Mouse (Mus musculus) liver, embryonic 15.5 days (tissue): ENCODE measurements around the gene Cyb5d1. TPM values are rescaled to one million over a fixed set of nuclear protein-coding genes. Genes with fewer than 3 reads are reported as not detected.

Source experiments
- ATAC-seq: fragments of 200-750 bp; cut with Nextera tagmentation; 2 replicates; pipeline ENCODE4 v1.8.0; 2017; ENCODE audit warnings: moderate number of reproducible peaks, mild to moderate bottlenecking, moderate library complexity; ENCODE audit not compliant: insufficient read depth
- H3K27ac ChIP-seq: fragments of 300-500 bp; sonication (generic); replicated peaks from 2 replicates; pipeline ENCODE4 v1.5.1; 2015; ENCODE audit warnings: mild to moderate bottlenecking, inconsistent platforms
- H3K27me3 ChIP-seq: fragments of 300-500 bp; sonication (generic); 2 replicates; pipeline ENCODE4 v1.6.1; 2015; ENCODE audit warnings: mild to moderate bottlenecking, inconsistent platforms
- H3K36me3 ChIP-seq: fragments of 300-500 bp; sonication (generic); replicated peaks from 2 replicates; pipeline ENCODE4 v1.6.1; 2015; ENCODE audit warnings: moderate library complexity, mild to moderate bottlenecking, inconsistent platforms
- H3K4me1 ChIP-seq: fragments of 300-500 bp; sonication (generic); replicated peaks from 2 replicates; pipeline ENCODE4 v1.6.1; 2015; ENCODE audit warnings: inconsistent platforms
- H3K4me2 ChIP-seq: fragments of 300-500 bp; sonication (generic); 2 replicates; pipeline ENCODE4 v1.6.1; 2015; ENCODE audit warnings: moderate library complexity, mild to moderate bottlenecking, inconsistent platforms
- H3K4me3 ChIP-seq: fragments of 300-500 bp; sonication (generic); replicated peaks from 2 replicates; pipeline ENCODE4 v1.5.1; 2015; ENCODE audit warnings: mild to moderate bottlenecking, inconsistent platforms
- H3K9ac ChIP-seq: fragments of 300-500 bp; sonication (generic); 2 replicates; pipeline ENCODE4 v1.6.1; 2015; ENCODE audit warnings: moderate library complexity, mild to moderate bottlenecking, inconsistent platforms
- H3K9me3 ChIP-seq: fragments of 300-500 bp; sonication (generic); replicated peaks from 2 replicates; pipeline ENCODE4 v1.6.1; 2016; ENCODE audit warnings: inconsistent platforms
- WGBS: fragments of 180-500 bp; shearing (Covaris S2); methylation state at CpG from one replicate; pipeline ENCODE4 v1.1.7; 2015; ENCODE audit warnings: mixed read lengths; ENCODE audit not compliant: insufficient replicate concordance; 5-methylcytosine and 5-hydroxymethylcytosine counted together
- polyA plus RNA-seq: library from polyadenylated mRNA; unstranded; fragments of >200 nt; fragmentation: Nextera tagmentation; extraction: Ambion mirVana; gene quantifications from 2 replicates; pipeline ENCODE4 v1.2.1, GENCODE M21; 2015

Cyb5d1 gene
- polyA plus RNA-seq, 1 experiment from 2014 or later = 9.6 TPM

DNA sequence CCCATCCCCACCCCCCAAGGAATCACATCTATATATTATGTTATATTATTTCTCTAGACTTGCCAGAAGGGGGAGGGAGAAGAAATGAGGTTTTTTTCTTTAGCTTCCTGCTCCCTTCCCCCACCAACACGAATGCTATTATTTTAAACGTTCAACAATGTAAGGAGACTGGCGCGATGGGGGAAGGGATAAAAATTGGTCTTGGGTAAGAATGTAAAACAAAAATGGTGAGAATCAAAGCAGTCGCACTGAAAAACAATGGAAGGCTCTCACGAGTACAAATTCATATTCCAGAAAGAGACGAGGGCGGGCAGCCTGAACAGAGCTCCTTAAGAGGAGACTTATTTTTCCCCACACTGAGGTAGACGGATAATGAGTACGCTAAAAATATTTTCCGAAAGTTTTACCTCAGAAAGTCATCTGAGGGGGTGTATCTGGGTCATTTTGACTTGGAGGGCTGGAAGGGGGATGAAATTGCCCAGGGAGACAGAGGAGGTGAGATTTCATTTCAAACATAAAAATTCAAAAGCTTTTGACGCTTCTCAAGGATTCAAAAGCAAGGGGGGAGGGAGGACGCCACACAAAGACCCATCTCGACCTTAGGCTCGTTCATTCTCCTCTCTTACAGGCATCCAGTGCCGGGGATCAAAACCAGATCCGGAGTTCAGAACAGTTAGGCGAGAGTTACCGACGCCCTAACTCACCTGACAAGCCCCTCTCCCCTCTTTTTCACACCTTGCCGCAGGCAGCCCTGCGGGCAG is 28.4 kb downstream of the Cyb5d1 start:
- peak overlapping the region; percentile 63 for H3K27ac ChIP-seq
- peak overlapping the region; percentile 76 for H3K4me3 ChIP-seq
- no peaks in the 10 kb centered on the region for H3K9me3 ChIP-seq
- H3K4me1 ChIP-seq = peaks cover 63% of the 10 kb centered on the region
- peak overlapping the region; percentile 85 for H3K9ac ChIP-seq
- peak overlapping the region; percentile 95 for H3K4me2 ChIP-seq
- no peak for ATAC-seq
- peaks cover 77% of the 10 kb centered on the region for H3K27me3 ChIP-seq
- no peaks in the 10 kb centered on the region for H3K36me3 ChIP-seq
- WGBS = 2% methylated on average over 22 of the region's 22 CpGs

DNA sequence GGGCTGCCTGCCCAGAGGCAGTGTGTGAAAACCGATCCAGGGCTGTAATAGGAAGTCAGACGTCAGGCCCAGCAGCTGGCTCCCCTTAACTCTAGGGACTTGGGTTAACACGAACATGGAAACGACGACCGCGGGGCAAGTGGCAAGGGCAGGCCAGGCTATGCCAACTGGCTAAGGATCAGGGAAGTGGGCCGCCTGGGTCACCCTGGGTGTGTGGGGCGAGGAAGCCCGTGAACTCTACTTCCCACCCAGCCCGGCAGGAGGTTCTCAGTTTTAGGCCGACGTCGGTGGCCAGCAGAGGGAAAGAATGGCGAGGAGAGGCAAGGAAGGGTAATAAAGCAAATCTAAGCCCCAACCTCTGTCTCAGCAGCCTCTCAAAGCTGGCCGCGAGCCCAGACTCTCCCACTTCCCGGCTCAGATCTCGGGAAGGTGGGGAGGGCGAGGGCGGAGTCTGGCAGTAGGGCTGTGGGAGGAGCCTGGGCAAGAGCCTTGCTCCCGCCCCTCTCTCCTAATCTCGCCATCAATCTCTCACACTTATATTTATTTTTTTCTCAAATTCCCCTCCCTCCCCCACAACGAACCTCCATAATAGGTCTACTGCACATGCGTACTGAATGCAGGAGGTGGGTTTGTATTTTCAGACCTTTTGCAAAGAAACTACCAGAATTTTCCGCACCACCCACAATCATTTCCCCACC is 29.1 kb downstream of the Cyb5d1 start:
- H3K4me2 ChIP-seq = peak overlapping the region; percentile 95
- ATAC-seq = peak; percentile 55
- no peaks in the 10 kb centered on the region for H3K9me3 ChIP-seq
- peaks cover 71% of the 10 kb centered on the region for H3K27me3 ChIP-seq
- peak overlapping the region; percentile 54; the same call in 1 of the 2 replicates for H3K9ac ChIP-seq
- WGBS = 2% methylated on average over 26 of the region's 26 CpGs
- H3K36me3 ChIP-seq = no peaks in the 10 kb centered on the region
- H3K27ac ChIP-seq = peak overlapping the region; percentile 71
- H3K4me1 ChIP-seq = peaks cover 56% of the 10 kb centered on the region
- peak overlapping the region; percentile 76 for H3K4me3 ChIP-seq

- Histone ChIP-seq H3K4me2 (peak overlapping the region; percentile 95), H3K36me3 (no peaks in the 10 kb centered on the region), H3K27me3 (peaks cover 65% of the 10 kb centered on the region), H3K9me3 (no peaks in the 10 kb centered on the region), H3K27ac (peak overlapping the region; percentile 71), H3K4me1 (peaks cover 50% of the 10 kb centered on the region), H3K4me3 (peak overlapping the region; percentile 76), H3K9ac (0 out of 2 replicates have a peak overlapping the region, but pooled peaks have one; percentile 54)
- no peak for ATAC-seq
- WGBS = 46% methylated on average over 6 of the region's 6 CpGs
These were observed 29.7 kb downstream of the Cyb5d1 start for GRCm38 (mm10) chr11:69365722-69366121.

DNA sequence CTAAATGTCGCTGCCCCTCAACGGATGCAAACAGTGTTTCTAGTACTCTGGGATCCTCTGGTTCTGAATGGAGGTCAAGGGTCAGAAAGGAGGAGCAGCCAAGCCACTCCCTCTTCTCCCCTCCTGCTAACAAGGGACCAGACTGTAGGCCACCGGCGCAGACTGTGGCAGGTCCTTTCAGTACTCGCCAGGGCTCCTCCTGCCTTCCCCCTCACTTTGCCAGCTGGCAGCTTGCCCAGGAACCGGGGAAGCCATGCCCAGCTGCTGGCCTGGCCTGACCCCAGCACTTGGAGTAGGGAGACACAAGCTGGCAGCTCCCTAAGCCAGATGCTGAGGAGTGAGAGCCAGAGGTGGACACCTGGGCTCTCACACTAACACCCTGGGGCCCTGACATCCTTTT is 30.5 kb downstream of the Cyb5d1 start:
- Histone ChIP-seq H3K4me1 (peaks cover 46% of the 10 kb centered on the region), H3K27ac (peak overlapping the region; percentile 71), H3K27me3 (peaks cover 60% of the 10 kb centered on the region), H3K4me3 (0 out of 2 replicates have a peak overlapping the region, but pooled peaks have one; percentile 2), H3K36me3 (no peaks in the 10 kb centered on the region), H3K9me3 (no peaks in the 10 kb centered on the region), H3K4me2 (peak overlapping the region; percentile 29; the same call in 1 of the 2 replicates), H3K9ac (no peak overlapping the region)
- ATAC-seq = peak; percentile 53
- WGBS = 37% methylated on average over 6 of the region's 6 CpGs

- peak overlapping the region; percentile 71 for H3K27ac ChIP-seq
- peak; percentile 37; the same call in 1 of the 2 replicates for ATAC-seq
- H3K4me1 ChIP-seq = peaks cover 42% of the 10 kb centered on the region
- 0 out of 2 replicates have a peak overlapping the region, but pooled peaks have one; percentile 2 for H3K4me3 ChIP-seq
- H3K27me3 ChIP-seq = peaks cover 54% of the 10 kb centered on the region
- 45% methylated on average over 8 of the region's 8 CpGs for WGBS
- H3K9ac ChIP-seq = no peak overlapping the region
- no peaks in the 10 kb centered on the region for H3K36me3 ChIP-seq
- H3K9me3 ChIP-seq = no peaks in the 10 kb centered on the region
- peak overlapping the region; percentile 29 for H3K4me2 ChIP-seq
These were observed 31.1 kb downstream of the Cyb5d1 start for GRCm38 (mm10) chr11:69364376-69364775.

DNA sequence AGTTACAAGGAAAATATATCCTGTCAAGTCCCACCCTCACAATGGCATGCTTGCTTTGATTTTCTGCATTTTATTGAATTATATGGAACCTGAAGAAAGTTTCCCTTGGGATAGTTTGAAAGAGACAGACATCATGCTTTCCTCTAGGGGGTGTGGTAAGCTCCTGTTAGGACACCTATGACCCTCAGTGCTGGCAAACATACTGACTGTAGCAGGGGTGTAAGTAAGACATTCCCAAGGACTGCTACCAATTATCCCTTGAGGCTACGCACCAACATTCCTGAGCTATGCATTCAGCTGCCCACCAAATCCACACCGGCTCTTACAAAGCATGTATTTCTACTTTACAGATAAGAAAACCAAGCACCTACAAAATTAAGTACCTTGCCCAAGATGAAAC is 33.0 kb downstream of the Cyb5d1 start:
- H3K4me2 ChIP-seq = no peak overlapping the region
- no peak overlapping the region for H3K27ac ChIP-seq
- peaks cover 35% of the 10 kb centered on the region for H3K27me3 ChIP-seq
- no peaks in the 10 kb centered on the region for H3K9me3 ChIP-seq
- WGBS = 89% methylated on average over 2 of the region's 2 CpGs
- no peak for ATAC-seq
- no peak overlapping the region for H3K4me3 ChIP-seq
- peaks cover 6% of the 10 kb centered on the region for H3K36me3 ChIP-seq
- peaks cover 30% of the 10 kb centered on the region for H3K4me1 ChIP-seq
- H3K9ac ChIP-seq = no peak overlapping the region

DNA sequence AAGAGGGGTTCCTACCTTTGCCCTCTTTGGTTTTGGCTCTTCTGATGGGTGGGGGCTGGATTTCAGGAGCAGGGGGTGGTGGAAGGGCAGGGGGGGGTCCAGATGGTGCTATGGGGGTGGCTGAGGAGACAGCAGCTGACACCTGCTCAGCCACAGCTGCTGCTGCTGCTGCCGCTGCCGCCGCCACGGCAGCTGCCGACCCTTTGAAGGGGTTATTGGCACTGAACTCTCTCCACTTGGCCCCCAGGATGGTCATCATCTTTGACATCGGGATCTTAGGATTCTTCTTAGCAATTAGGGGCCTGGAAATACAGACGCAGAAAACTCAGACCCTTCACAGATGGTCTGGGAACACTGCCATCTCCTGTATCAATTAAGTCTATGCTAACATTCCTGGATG is 33.4 kb downstream of the Cyb5d1 start:
- H3K27me3 ChIP-seq = peaks cover 31% of the 10 kb centered on the region
- H3K4me3 ChIP-seq = no peak overlapping the region
- peaks cover 9% of the 10 kb centered on the region for H3K36me3 ChIP-seq
- peaks cover 25% of the 10 kb centered on the region for H3K4me1 ChIP-seq
- WGBS = 69% methylated on average over 7 of the region's 7 CpGs
- H3K9me3 ChIP-seq = no peaks in the 10 kb centered on the region
- H3K9ac ChIP-seq = no peak overlapping the region
- no peak for ATAC-seq
- H3K4me2 ChIP-seq = no peak overlapping the region
- no peak overlapping the region for H3K27ac ChIP-seq

- Histone ChIP-seq H3K4me1 (no peaks in the 10 kb centered on the region), H3K27ac (no peak overlapping the region), H3K4me3 (no peak overlapping the region), H3K4me2 (no peak overlapping the region), H3K36me3 (peaks cover 27% of the 10 kb centered on the region), H3K9ac (no peak overlapping the region), H3K27me3 (no peaks in the 10 kb centered on the region; the same call in 1 of the 2 replicates), H3K9me3 (no peaks in the 10 kb centered on the region)
- WGBS = 69% methylated on average over 12 of the region's 12 CpGs
- no peak for ATAC-seq
These were observed 37.7 kb downstream of the Cyb5d1 start for GRCm38 (mm10) chr11:69357690-69358089.

DNA sequence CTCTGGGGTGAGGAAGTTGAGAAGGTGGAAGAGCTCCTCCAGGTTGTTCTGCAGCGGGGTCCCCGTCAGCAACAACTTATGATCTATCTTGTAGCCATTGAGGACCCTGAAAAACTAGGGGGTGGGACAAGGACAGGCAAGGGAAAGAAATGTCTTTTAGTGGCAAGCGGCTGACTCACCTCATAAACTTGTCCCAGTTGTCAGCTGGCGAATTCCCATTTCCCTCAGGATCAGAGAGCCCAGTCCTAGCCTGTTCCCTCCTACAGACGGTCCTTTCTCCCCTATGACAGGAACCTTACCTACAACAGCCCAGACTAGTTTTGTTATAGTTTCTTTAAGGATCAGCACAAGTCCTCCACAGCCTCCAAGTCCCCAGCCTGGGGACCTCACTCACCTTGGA is 38.9 kb downstream of the Cyb5d1 start:
- Histone ChIP-seq H3K27ac (no peak overlapping the region), H3K4me3 (no peak overlapping the region), H3K9ac (no peak overlapping the region), H3K4me1 (no peaks in the 10 kb centered on the region), H3K36me3 (peaks cover 31% of the 10 kb centered on the region), H3K9me3 (no peaks in the 10 kb centered on the region), H3K4me2 (no peak overlapping the region), H3K27me3 (no peaks in the 10 kb centered on the region; the same call in 1 of the 2 replicates)
- WGBS = 68% methylated on average over 5 of the region's 5 CpGs
- no peak for ATAC-seq

DNA sequence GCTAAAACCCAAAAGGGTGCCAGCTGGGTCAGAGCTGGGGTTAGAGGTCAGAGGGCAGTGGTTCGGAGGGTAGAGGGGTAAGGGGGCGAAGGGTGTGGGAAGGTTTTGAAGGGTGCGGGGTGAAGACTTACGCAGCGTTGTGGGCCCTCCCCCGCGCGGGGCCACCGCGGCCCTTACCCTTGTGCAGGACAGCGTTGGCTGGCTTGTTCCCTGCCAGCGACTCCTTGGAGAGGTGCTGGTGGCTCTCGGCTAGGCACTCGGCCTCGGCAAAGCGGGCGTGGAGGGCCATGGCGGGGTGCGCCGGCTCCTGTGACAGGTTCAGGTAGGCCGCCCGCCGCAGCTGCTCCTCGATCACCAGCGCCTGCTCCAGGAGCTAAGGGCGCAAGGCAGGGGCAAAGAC is 49.0 kb downstream of the Cyb5d1 start:
- ATAC-seq = no peak
- H3K4me3 ChIP-seq = no peak overlapping the region
- WGBS = 77% methylated on average over 26 of the region's 26 CpGs
- H3K27ac ChIP-seq = no peak overlapping the region
- H3K36me3 ChIP-seq = peaks cover 14% of the 10 kb centered on the region; the same call in 1 of the 2 replicates
- peaks cover 20% of the 10 kb centered on the region for H3K27me3 ChIP-seq
- H3K4me2 ChIP-seq = no peak overlapping the region
- no peak overlapping the region for H3K9ac ChIP-seq
- no peaks in the 10 kb centered on the region for H3K9me3 ChIP-seq
- H3K4me1 ChIP-seq = no peaks in the 10 kb centered on the region
